Mouse (Mus musculus) MEL (cell line): ENCODE measurements around the gene Jchain.

Source experiments
- CHD1 ChIP-seq: IDR thresholded peaks from 2 replicates; pipeline ENCODE4 v1.6.1; 2012; ENCODE audit warnings: low read depth, mild to moderate bottlenecking, inconsistent platforms, low read length, improper control_type of control experiment
- CTCF ChIP-seq, 3 experiments: IDR thresholded peaks in 2 of 3; conservative IDR thresholded peaks in 1 of 3; 2 replicates each; pipeline ENCODE4 v1.5.1; 2011 to 2012; ENCODE audit warnings: low read length in 3 of 3, low read depth in 2 of 3, mild to moderate bottlenecking in 2 of 3, improper control_type of control experiment in 1 of 3, inconsistent platforms in 1 of 3, mixed read lengths in 1 of 3, moderate library complexity in 1 of 3; ENCODE audit not compliant: control insufficient read depth in 1 of 3, insufficient read depth in 1 of 3, poor library complexity in 1 of 3, severe bottlenecking in 1 of 3
- E2F4 ChIP-seq: IDR thresholded peaks from 2 replicates; pipeline ENCODE4 v1.6.1; 2011; ENCODE audit warnings: low read depth, low read length, improper control_type of control experiment, borderline replicate concordance
- GABPA ChIP-seq: IDR thresholded peaks from 2 replicates; pipeline ENCODE4 v1.6.1; 2012; ENCODE audit warnings: low read depth, mild to moderate bottlenecking, inconsistent platforms, low read length, improper control_type of control experiment, moderate library complexity
- MXI1 ChIP-seq: IDR thresholded peaks from 2 replicates; pipeline ENCODE4 v1.6.1; 2011; ENCODE audit warnings: mild to moderate bottlenecking, low read depth, low read length, improper control_type of control experiment
- MYC ChIP-seq: IDR thresholded peaks from 2 replicates; pipeline ENCODE4 v1.6.1; 2011; ENCODE audit warnings: low read depth, mild to moderate bottlenecking, low read length, improper control_type of control experiment, moderate library complexity
- POLR2A ChIP-seq, 2 experiments: IDR thresholded peaks; 2 replicates each; pipeline ENCODE4 v1.6.1; 2011 to 2012; ENCODE audit warnings: low read length in 2 of 2, mild to moderate bottlenecking in 2 of 2, control low read depth in 1 of 2, improper control_type of control experiment in 1 of 2, low read depth in 1 of 2, moderate library complexity in 1 of 2; ENCODE audit not compliant: control insufficient read depth in 1 of 2, insufficient read depth in 1 of 2, poor library complexity in 1 of 2
- SIN3A ChIP-seq: IDR thresholded peaks from 2 replicates; pipeline ENCODE4 v1.6.1; 2012; ENCODE audit warnings: low read length, improper control_type of control experiment, inconsistent platforms
- TAL1 ChIP-seq: IDR thresholded peaks from 2 replicates; pipeline ENCODE4 v1.6.1; 2012; ENCODE audit warnings: mild to moderate bottlenecking, inconsistent platforms, low read length, moderate library complexity, mixed read lengths
- TCF12 ChIP-seq: IDR thresholded peaks from 2 replicates; pipeline ENCODE4 v1.6.1; 2014; ENCODE audit warnings: low read depth, mild to moderate bottlenecking, inconsistent platforms, low read length, improper control_type of control experiment, moderate library complexity
- UBTF ChIP-seq: IDR thresholded peaks from 2 replicates; pipeline ENCODE4 v1.6.1; 2012; ENCODE audit warnings: low read depth, mild to moderate bottlenecking, inconsistent platforms, low read length, improper control_type of control experiment, moderate library complexity, borderline replicate concordance; ENCODE audit not compliant: insufficient read depth
- USF1 ChIP-seq: IDR thresholded peaks from 2 replicates; pipeline ENCODE4 v1.6.1; 2014; ENCODE audit warnings: low read depth, mild to moderate bottlenecking, inconsistent platforms, low read length, improper control_type of control experiment, moderate library complexity
- ZC3H11A ChIP-seq: IDR thresholded peaks from 2 replicates; pipeline ENCODE4 v1.6.1; 2012; ENCODE audit warnings: low read depth, mild to moderate bottlenecking, inconsistent platforms, low read length, improper control_type of control experiment
- ZKSCAN1 ChIP-seq: IDR thresholded peaks from 2 replicates; pipeline ENCODE4 v1.6.1; 2012; ENCODE audit warnings: low read depth, mild to moderate bottlenecking, inconsistent platforms, low read length, improper control_type of control experiment, moderate library complexity

GRCm38 (mm10) chr5:88487675-88488074 lies 40.0 kb downstream of the Jchain start, which contains the start of gene Enam:
- TF ChIP-seq CTCF (IDR thresholded peaks at IDR 0.05 in 2 of 3, conservative IDR thresholded peaks at IDR 0.05 in 1 of 3; ENCODE audit: control insufficient read depth in 1 of 3, insufficient read depth in 1 of 3, low read depth in 2 of 3, low read length in 3 of 3, poor library complexity in 1 of 3, severe bottlenecking in 1 of 3) (no peak), POLR2A (IDR thresholded peaks at IDR 0.05; ENCODE audit: control insufficient read depth in 1 of 2, insufficient read depth in 1 of 2, low read depth in 1 of 2, low read length in 2 of 2, poor library complexity in 1 of 2) (no peak), MXI1 (no peak), USF1 (no peak), CHD1 (no peak), ZKSCAN1 (no peak), TAL1 (no peak), SIN3A (no peak), GABPA (no peak), ZC3H11A (no peak), TCF12 (no peak), UBTF (no peak), E2F4 (no peak), MYC (no peak)
